Mouse (Mus musculus) small intestine, adult 2 months (tissue): ENCODE measurements around the gene Gm42517.

Experiments
- CTCF ChIP-seq: fragments of 200-500 bp; IDR thresholded peaks from 2 replicates; pipeline ENCODE4 v1.5.1; 2012; ENCODE audit warnings: low read depth, mild to moderate bottlenecking, control low read depth, inconsistent platforms, low read length, moderate library complexity, mixed read lengths; ENCODE audit not compliant: insufficient replicate concordance, insufficient read length; ENCODE audit errors: extremely low read depth
- POLR2A ChIP-seq: fragments of 200-500 bp; IDR thresholded peaks from 2 replicates; pipeline ENCODE4 v1.6.1; 2012; ENCODE audit warnings: low read depth, mild to moderate bottlenecking, control low read depth, inconsistent platforms, low read length, moderate library complexity

DNA sequence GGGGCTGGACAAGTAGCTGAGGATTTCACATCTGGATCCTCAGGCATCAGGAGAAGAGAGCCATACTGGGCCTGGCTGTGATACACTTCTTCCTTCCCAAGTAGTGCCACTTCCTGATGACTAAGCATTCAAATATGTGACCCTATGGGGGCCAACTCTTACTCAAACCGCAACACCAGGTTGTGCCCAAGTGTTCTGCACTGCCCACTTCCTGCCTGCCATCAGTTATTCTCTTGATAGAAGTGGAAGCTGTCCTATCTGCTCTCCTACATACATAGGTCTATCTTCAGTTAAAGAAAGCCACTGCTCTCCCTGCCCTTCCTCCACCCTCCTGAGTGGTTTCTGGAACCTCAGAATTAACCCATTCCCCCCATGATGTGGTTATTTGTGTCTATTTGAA lies 37.7 kb upstream of the Gm42517 start:
- no peak for TF ChIP-seq POLR2A
- no peak for TF ChIP-seq CTCF
